Mouse (Mus musculus): ENCODE data around the gene Maco1. TPM values are rescaled to one million over a fixed set of nuclear protein-coding genes. Genes with fewer than 3 reads are reported as not detected.

Maco1 gene
- 36.8 and 41.3 TPM in 2 replicates for polyA plus RNA-seq (2016; fragmentation: Nextera tagmentation; extraction: Ambion mirVana)

- Histone ChIP-seq H3K4me1 (peaks cover 25% of the 10 kb centered on the region), H3K27ac (replicated peaks) (peak within 1 kb of the TSS; percentile 98), H3K36me3 (no peaks in the 10 kb centered on the region), H3K4me3 (peak within 1 kb of the TSS; percentile 89), H3K27me3 (ENCODE audit: low read depth, poor library complexity, severe bottlenecking) (peaks cover 24% of the 10 kb centered on the region), H3K9me3 (replicated peaks) (no peaks in the 10 kb centered on the region)
- WGBS, result under 1% methylated on average over 37 of the region's 38 CpGs
- peak; percentile 98 for DNase-seq (ENCODE audit: low spot score)
Observed at GRCm38 (mm10) chr4:134853259-134853636, at the start of gene Maco1. Maco1 (minus strand) TSS chr4:134853345.

- WGBS, result 89% methylated on average over 8 of the region's 8 CpGs
- Histone ChIP-seq H3K9me3 (replicated peaks) (no peaks in the 10 kb centered on the region), H3K27me3 (ENCODE audit: low read depth, poor library complexity, severe bottlenecking) (no peaks in the 10 kb centered on the region), H3K27ac (replicated peaks) (no peak overlapping the region), H3K36me3 (peaks cover 99% of the 10 kb centered on the region), H3K4me3 (no peak overlapping the region), H3K4me1 (no peaks in the 10 kb centered on the region)
- no peak for DNase-seq (ENCODE audit: low spot score)
Observed at GRCm38 (mm10) chr4:134901126-134901525, 48.0 kb upstream of the Maco1 start.

- Histone ChIP-seq H3K4me3 (no peak overlapping the region), H3K4me1 (peaks cover 6% of the 10 kb centered on the region), H3K36me3 (peaks cover 68% of the 10 kb centered on the region), H3K27me3 (ENCODE audit: low read depth, poor library complexity, severe bottlenecking) (no peaks in the 10 kb centered on the region), H3K9me3 (replicated peaks) (no peaks in the 10 kb centered on the region), H3K27ac (replicated peaks) (no peak overlapping the region)
- WGBS, result 83% methylated on average over 6 of the region's 6 CpGs
- no peak for DNase-seq (ENCODE audit: low spot score)
Observed at GRCm38 (mm10) chr4:134897256-134897655, 44.1 kb upstream of the Maco1 start.

- Histone ChIP-seq H3K27me3 (ENCODE audit: low read depth, poor library complexity, severe bottlenecking) (no peaks in the 10 kb centered on the region), H3K36me3 (peaks cover 18% of the 10 kb centered on the region), H3K27ac (replicated peaks) (no peak overlapping the region), H3K9me3 (replicated peaks) (no peaks in the 10 kb centered on the region), H3K4me3 (no peak overlapping the region), H3K4me1 (peaks cover 6% of the 10 kb centered on the region)
- WGBS, result 86% methylated on average over 6 of the region's 6 CpGs
- no peak for DNase-seq (ENCODE audit: low spot score)
Observed at GRCm38 (mm10) chr4:134892096-134892495, 39.0 kb upstream of the Maco1 start.

- 91% methylated on average over 4 of the region's 4 CpGs for WGBS
- Histone ChIP-seq H3K4me1 (peaks cover 6% of the 10 kb centered on the region), H3K4me3 (no peak overlapping the region), H3K9me3 (replicated peaks) (no peaks in the 10 kb centered on the region), H3K27ac (replicated peaks) (no peak overlapping the region), H3K27me3 (ENCODE audit: low read depth, poor library complexity, severe bottlenecking) (no peaks in the 10 kb centered on the region), H3K36me3 (no peaks in the 10 kb centered on the region)
- no peak for DNase-seq (ENCODE audit: low spot score)
Observed at GRCm38 (mm10) chr4:134884364-134884763, 31.2 kb upstream of the Maco1 start.

GRCm38 (mm10) chr4:134883808-134884207 is 30.7 kb upstream of the Maco1 start:
- no peak for DNase-seq (ENCODE audit: low spot score)
- 87% methylated on average over 10 of the region's 10 CpGs for WGBS
- Histone ChIP-seq H3K27ac (replicated peaks) (no peak overlapping the region), H3K4me1 (peaks cover 8% of the 10 kb centered on the region), H3K9me3 (replicated peaks) (no peaks in the 10 kb centered on the region), H3K4me3 (no peak overlapping the region), H3K27me3 (ENCODE audit: low read depth, poor library complexity, severe bottlenecking) (no peaks in the 10 kb centered on the region), H3K36me3 (no peaks in the 10 kb centered on the region)

GRCm38 (mm10) chr4:134883266-134883665 is 30.1 kb upstream of the Maco1 start:
- DNase-seq (ENCODE audit: low spot score), result peak; percentile 26
- Histone ChIP-seq H3K27me3 (ENCODE audit: low read depth, poor library complexity, severe bottlenecking) (no peaks in the 10 kb centered on the region), H3K9me3 (replicated peaks) (no peaks in the 10 kb centered on the region), H3K4me3 (no peak overlapping the region), H3K4me1 (peaks cover 8% of the 10 kb centered on the region), H3K36me3 (no peaks in the 10 kb centered on the region), H3K27ac (replicated peaks) (no peak overlapping the region)
- WGBS, result 36% methylated on average over 7 of the region's 7 CpGs

GRCm38 (mm10) chr4:134880041-134880440 is 26.9 kb upstream of the Maco1 start:
- no peaks in the 10 kb centered on the region for H3K9me3 ChIP-seq (replicated peaks)
- 30% methylated on average over 6 of the region's 6 CpGs for WGBS

GRCm38 (mm10) chr4:134879410-134879981 is 26.4 kb upstream of the Maco1 start:
- peaks cover 8% of the 10 kb centered on the region for H3K4me1 ChIP-seq
- peak overlapping the region; percentile 69 for H3K27ac ChIP-seq (replicated peaks)
- peak overlapping the region; percentile 51 for H3K4me3 ChIP-seq
- DNase-seq (ENCODE audit: low spot score), result peak; percentile 73
- no peaks in the 10 kb centered on the region for H3K9me3 ChIP-seq (replicated peaks)
- no peaks in the 10 kb centered on the region for H3K27me3 ChIP-seq (ENCODE audit: low read depth, poor library complexity, severe bottlenecking)
- WGBS, result 1% methylated on average over 17 of the region's 17 CpGs
- H3K36me3 ChIP-seq, result no peaks in the 10 kb centered on the region

More at GRCm38 (mm10) chr4:134880041-134880440, 26.9 kb upstream of the Maco1 start:
- H3K27me3 ChIP-seq (ENCODE audit: low read depth, poor library complexity, severe bottlenecking), result no peaks in the 10 kb centered on the region
- H3K27ac ChIP-seq (replicated peaks), result peak overlapping the region; percentile 69; the same call in 1 of the 2 replicates
- DNase-seq (ENCODE audit: low spot score), result no peak
- peak overlapping the region; percentile 51 for H3K4me3 ChIP-seq
- H3K4me1 ChIP-seq, result peaks cover 8% of the 10 kb centered on the region
- no peaks in the 10 kb centered on the region for H3K36me3 ChIP-seq

GRCm38 (mm10) chr4:134876171-134876570 is 23.0 kb upstream of the Maco1 start:
- no peak overlapping the region for H3K27ac ChIP-seq (replicated peaks)
- 0 out of 2 replicates have a peak, but pooled peaks cover 5% of the 10 kb centered on the region for H3K27me3 ChIP-seq (ENCODE audit: low read depth, poor library complexity, severe bottlenecking)
- 86% methylated on average over 9 of the region's 9 CpGs for WGBS
- no peak for DNase-seq (ENCODE audit: low spot score)
- peaks cover 8% of the 10 kb centered on the region for H3K4me1 ChIP-seq
- H3K36me3 ChIP-seq, result no peaks in the 10 kb centered on the region
- no peaks in the 10 kb centered on the region for H3K9me3 ChIP-seq (replicated peaks)
- no peak overlapping the region for H3K4me3 ChIP-seq

- peaks cover 15% of the 10 kb centered on the region for H3K4me1 ChIP-seq
- no peaks in the 10 kb centered on the region for H3K36me3 ChIP-seq
- WGBS, result 47% methylated on average over 2 of the region's 2 CpGs
- H3K27ac ChIP-seq (replicated peaks), result no peak overlapping the region
- no peaks in the 10 kb centered on the region for H3K9me3 ChIP-seq (replicated peaks)
- H3K4me3 ChIP-seq, result no peak overlapping the region
- DNase-seq (ENCODE audit: low spot score), result no peak
- peaks cover 42% of the 10 kb centered on the region for H3K27me3 ChIP-seq (ENCODE audit: low read depth, poor library complexity, severe bottlenecking)
Observed at GRCm38 (mm10) chr4:134871950-134872349, 18.8 kb upstream of the Maco1 start.

GRCm38 (mm10) chr4:134871477-134871876 is 18.3 kb upstream of the Maco1 start:
- no peaks in the 10 kb centered on the region for H3K36me3 ChIP-seq
- H3K4me1 ChIP-seq, result peaks cover 15% of the 10 kb centered on the region
- DNase-seq (ENCODE audit: low spot score), result no peak
- 50% methylated on average over 4 of the region's 4 CpGs for WGBS
- H3K9me3 ChIP-seq (replicated peaks), result no peaks in the 10 kb centered on the region
- peaks cover 42% of the 10 kb centered on the region for H3K27me3 ChIP-seq (ENCODE audit: low read depth, poor library complexity, severe bottlenecking)
- H3K27ac ChIP-seq (replicated peaks), result no peak overlapping the region
- H3K4me3 ChIP-seq, result no peak overlapping the region

- Histone ChIP-seq H3K4me3 (no peak overlapping the region), H3K4me1 (peaks cover 15% of the 10 kb centered on the region), H3K36me3 (no peaks in the 10 kb centered on the region), H3K27me3 (ENCODE audit: low read depth, poor library complexity, severe bottlenecking) (peaks cover 42% of the 10 kb centered on the region), H3K9me3 (replicated peaks) (no peaks in the 10 kb centered on the region), H3K27ac (replicated peaks) (0 out of 2 replicates have a peak overlapping the region, but pooled peaks have one; percentile 9)
- DNase-seq (ENCODE audit: low spot score), result no peak
- 51% methylated on average over 7 of the region's 7 CpGs for WGBS
Observed at GRCm38 (mm10) chr4:134869815-134870375, 16.8 kb upstream of the Maco1 start.
